Mouse (Mus musculus): Measurements from ENCODE around the gene Rad9a.
A peak's percentile ranks its signal among the peaks of the same experiment; 100 is the strongest.

The Rad9a gene

DNA sequence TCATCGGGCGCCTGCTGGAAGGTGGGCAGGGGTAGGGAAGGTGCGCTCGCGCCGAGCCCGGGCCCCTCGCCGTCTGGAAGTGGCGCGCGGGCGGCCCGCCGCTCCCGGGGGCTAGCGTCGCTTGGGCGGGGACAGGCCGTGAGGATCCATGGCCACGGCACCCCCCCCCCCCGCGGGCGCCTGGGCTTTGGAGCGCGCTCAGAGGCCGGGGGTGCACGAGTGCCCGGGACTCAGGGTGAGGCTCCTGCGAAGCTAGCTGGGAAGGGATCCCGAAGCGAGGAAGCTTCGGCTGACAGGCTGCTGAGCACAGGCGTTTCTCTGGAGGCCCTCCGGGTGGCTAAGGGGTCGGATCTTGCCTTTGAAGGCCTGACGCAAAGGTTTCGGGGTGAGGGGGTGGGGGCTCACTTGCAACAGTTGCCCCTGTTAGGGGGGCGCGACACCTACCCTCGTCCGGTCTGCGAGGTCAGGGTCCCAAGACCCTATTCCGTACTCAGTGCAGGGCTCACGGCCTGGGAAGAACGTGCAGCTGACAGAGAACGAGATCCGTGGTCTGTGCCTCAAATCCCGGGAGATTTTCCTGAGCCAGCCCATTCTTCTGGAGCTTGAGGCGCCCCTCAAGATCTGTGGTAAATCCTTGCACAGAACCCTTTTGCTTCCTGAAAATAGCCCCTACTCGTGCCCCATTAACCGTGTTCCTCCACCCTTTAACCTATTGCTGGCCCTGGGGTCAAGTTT is 9.0 kb downstream of the Rad9a start:
- DNase-seq: no peak

- peak; percentile 98 to 99 for DNase-seq
Measured at GRCm38 (mm10) chr19:4191528-4192250, 9.8 kb downstream of the Rad9a start, which contains the start of gene Ppp1ca. Ppp1ca (plus strand) TSS chr19:4192065.

DNA sequence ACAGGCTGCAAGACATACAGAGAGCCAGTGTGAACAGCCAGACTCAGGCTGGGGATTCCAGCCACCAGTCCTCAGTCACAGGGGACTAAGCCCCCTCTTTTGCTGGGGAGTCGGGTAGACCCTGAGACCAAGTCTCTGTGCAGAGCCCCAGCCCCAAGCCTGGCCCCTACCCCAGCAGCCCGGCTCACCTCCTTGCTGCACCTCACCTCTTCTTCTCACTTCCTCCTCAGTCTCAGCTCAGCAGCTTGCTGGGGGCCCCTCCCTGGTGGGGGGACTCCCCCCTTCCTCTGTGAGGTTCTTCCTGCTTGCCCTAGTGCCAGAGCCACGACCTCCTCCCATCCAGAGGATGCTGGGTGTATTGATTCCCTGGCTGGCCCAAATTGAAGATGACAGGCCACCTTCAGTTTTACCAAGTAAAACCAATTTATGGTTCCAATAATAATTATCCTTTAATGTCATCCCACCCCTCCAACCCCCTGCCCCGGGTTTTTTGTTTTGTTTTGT is 10.6 kb downstream of the Rad9a start, which contains the start of gene Tbc1d10c:
TSS of gene Tbc1d10c (minus strand) at position 454 of the 504 bp plus-strand sequence.
- no peak for DNase-seq

DNA sequence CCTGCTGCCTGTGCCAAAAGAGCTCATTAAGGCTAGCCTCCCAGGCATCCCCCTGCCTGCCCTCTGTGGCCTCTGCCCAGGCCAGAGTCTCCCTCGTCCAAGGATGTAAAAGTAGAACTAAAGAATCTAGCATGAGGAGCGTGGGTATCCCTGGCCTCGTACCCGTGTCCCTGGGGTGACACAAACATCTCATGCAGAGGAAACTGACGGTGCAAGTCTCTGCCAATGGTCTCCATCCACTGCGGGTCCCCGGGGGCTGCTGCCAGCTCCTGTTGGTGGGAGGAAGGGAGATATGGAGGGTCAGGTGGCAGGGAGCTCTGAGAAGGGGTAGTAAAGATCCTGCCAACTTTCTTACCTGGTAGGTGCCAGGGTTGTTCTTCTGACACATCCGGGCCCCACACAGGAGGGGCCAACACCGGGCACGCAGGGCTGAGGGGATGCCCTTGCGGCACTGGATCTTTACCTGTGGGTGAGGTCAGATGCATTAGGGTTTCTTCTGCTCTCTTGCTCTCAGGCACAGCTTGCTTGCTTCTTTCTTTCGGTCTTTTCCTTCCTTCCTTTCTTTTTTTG is 12.3 kb downstream of the Rad9a start:
- DNase-seq: no peak

DNA sequence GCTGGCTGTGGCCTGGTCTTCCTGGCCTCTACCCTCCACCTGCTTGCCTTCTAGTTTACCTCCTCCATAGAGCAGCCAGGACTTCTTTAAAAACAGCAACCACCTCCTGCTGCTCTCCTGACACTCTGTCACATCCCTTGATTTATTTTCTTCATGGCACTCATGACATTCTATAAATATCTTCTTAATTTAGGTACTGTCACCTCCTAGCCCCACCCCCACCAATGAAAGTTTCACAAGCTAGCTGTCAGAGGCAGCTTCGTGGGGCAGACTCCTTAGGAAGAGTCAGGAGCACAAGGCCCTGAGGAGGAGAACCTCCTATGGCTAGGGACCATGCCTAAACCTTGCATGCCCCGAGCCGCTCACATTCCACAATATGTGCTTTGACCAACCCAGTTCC is 14.2 kb downstream of the Rad9a start:
- no peak for DNase-seq

DNA sequence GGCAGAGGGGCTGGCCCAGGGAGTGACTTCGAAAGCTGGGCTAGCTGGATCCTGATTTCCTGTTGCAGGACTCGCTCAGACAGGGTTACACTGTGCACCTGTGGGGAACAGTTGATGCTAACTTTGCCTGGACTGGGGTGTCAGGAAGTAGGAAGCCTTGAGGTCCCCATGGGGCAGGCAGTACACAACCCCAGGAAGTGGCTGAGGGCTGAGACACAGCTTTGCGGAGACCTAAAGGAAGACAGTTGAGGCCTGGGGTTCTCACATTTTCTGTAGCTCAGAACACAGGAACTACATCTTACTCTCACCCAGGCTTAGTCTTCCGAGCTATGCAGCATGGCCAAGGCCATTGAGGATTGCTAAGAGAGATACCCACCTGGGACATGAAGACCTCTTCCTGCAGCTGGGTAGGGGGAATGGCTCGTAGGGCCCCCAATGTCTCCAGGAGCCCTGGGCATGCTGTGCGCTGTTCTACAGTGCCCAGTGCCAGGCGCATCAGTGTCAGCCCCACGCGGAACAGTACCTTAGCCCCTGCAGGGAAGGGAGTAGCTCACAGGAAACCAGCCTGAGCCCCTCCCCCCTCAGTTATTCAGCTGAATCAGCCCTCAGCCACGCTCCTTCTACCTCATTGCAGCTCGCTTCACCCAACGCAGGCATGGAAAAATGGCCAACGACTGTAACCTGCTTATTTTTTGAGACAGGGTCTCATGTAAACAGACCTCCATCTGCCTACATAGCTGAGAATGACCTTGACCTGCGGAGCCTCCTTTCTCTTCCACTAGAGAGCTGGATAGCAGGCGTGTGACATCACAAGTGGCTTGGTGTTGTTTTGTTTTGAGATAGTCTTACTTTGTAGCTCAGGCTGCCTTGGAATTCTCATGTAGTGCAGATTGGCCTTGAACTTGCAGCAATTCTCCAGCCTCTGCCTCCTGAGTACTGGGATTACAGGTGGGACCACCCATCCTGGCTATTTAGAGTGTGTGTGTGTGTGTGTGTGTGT is 16.2 kb downstream of the Rad9a start:
- no peak for DNase-seq

- DNase-seq: no peak
Measured at GRCm38 (mm10) chr19:4183689-4184088, 17.8 kb downstream of the Rad9a start.

DNA sequence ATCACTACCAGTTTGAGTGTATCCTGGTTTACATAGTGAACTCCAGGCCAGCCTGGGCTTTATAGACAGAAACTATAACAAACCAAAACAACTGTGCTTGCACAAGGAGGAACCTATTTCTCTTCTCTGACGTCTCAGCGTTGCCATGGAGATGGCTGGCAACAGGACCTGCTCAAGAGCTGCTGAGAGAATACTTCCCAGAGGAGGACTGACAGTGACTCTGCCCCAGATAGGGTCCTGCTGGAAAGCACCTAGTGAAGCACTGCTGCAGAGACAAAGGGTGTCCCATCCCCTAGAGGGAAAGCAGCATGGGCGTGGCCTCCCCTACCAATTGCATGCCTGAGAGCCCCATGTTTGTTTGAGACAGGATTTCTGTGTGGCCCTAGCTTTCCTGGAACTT is 19.6 kb downstream of the Rad9a start:
- peak in 1 of 2 experiments; percentile 36 for DNase-seq

GRCm38 (mm10) chr19:4180411-4180810 is 21.1 kb downstream of the Rad9a start:
- no peak for DNase-seq

DNA sequence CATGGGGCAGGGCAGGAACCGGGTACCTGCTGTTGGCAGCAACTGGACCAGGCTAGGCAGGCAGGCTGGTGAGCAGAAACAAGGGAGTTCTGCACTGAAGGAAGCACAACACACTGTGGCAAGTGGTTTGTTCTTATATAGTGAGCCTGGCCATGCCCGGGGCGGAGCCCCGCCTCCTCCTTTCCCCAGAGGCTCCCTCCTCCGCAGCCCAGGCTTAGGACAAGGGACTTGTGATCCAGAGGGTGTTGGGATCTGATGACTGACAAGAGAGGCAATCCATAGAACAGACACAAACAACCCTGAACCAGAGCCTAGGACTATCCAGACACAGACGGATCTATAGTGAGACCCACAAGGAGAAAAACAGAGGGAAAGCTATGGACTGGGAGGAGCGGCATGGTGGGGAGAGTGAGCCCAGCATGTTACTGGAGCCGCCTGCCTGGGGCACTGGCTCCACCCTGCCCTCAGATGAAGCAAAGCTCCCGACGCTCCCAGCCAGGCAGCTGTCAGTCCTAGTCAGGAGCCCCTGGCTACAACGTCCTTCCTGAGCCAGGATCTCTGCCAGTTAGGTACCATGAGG is 26.0 kb downstream of the Rad9a start, which contains the start of gene Carns1:
TSS of gene Carns1 (minus strand) at position 112 of the 580 bp plus-strand sequence.
- no peak for DNase-seq

GRCm38 (mm10) chr19:4172925-4173324 is 28.5 kb downstream of the Rad9a start:
- no peak for DNase-seq

DNA sequence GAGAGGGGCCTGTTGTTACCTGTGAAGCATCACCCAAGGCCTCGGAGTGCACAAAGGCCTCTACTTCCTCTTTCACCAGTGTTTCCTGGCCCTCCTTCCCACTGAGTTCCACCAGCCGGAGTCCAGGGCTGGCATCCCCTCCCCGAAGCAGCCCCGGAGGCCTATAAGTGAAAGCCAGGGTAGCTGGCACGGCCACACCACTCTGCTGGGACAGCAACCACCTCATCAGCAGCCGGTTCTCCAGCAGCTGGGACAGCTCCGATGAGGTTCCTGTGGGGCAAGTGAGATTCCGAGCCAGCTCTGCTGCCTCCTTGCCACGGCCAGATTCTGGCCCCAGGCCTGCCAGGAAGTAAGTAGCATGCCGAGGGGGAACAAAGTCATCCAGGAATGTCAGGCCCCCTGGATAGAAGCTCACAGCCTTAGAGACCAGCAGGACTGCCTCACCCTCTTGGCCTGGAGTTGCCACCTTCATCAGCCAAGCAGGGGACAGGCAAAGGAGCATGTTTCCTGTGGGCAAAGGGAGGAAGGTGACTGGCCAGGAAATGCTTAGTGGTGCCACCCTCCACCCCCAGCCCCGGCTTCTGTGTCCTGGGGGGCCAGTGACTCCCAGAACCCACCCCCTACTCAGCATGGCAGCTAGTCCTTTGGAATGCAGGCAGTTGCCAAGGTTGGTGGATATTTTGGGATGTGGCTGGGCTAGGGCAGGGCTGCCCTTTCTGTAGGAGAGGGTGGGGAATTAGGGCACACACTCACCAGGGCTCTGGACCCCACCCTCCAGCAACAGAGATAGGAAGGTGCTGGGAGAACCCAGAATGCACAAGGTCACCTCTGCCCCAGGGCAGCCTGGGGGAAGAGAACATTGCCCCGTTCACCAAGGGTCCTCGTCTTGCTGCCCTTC is 29.8 kb downstream of the Rad9a start:
- peak; percentile 27 to 28 for DNase-seq

DNA sequence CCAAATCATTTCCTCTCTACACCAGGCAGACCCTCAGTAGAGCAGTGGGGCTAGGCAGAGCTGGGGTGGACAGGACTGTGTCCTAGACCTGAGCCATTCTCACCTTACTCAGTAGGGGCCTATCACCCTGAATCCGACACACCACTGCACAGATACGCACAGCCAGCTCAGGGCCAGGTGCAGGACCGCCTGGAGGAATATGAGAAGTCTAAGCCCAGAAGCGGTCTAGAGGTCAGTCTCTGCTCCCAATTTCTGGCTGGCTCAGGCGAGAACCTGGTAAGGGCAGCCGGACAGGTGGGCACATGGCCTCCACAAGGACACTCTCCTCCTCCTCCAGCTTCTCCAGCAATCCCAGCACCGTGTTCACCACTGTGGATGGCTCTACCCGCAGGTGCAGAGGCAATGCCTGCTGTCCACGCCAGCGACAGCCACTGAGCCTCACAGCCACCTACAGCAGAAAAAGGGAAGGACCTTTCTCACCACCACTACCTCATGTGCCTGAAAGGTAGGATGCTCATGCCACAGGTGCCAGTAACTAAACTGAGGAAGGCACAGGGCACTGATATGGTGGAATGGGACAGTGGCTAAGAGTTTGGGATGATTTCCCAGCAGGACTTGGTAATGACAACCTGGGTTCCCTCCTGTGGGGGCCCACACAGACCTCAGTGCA is 30.6 kb downstream of the Rad9a start:
- no peak for DNase-seq

DNA sequence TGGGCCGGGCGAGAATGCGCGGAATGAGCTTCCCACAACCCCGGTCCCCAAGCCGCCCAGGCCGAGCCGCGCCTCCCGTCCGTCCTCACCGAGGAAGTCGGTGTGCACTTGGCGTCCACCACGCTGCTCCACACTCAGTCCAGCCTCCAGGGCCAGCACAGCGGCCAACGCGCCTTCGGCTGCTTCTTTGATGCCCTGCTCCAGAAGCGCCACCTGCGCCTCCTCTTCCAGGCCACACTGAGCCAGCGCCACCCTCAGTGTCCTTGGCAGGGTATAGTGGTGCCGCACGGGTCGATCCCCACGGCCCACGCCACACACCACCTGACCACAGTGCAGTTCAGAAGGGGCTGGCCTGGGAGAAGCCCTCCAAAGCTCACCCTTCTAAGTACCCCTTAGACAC is 31.7 kb downstream of the Rad9a start:
- peak; percentile 71 to 74 for DNase-seq

- peak; percentile 100 for DNase-seq
Measured at GRCm38 (mm10) chr19:4169378-4169784, 32.1 kb downstream of the Rad9a start.

- no peak for DNase-seq
Measured at GRCm38 (mm10) chr19:4166678-4167476, 34.6 kb downstream of the Rad9a start.

- DNase-seq: no peak
Measured at GRCm38 (mm10) chr19:4164721-4165120, 36.7 kb downstream of the Rad9a start.

GRCm38 (mm10) chr19:4164100-4164499 is 37.4 kb downstream of the Rad9a start:
- no peak for DNase-seq

- no peak for DNase-seq
Measured at GRCm38 (mm10) chr19:4163543-4163887, 37.9 kb downstream of the Rad9a start.
